Mouse (Mus musculus) gastrocnemius, adult 2 months (tissue): Measurements from ENCODE around the gene Fancl. TPM values are rescaled to one million over a fixed set of nuclear protein-coding genes. Genes with fewer than 3 reads are reported as not detected.

Experiments used
- DNase-seq: peaks from one replicate; pipeline ENCODE4 v3.0.0; 2022
- H3K27ac ChIP-seq: fragments of 200-600 bp; 2 replicates; pipeline ENCODE4 v1.8.1; 2022; ENCODE audit warnings: mild to moderate bottlenecking
- H3K4me3 ChIP-seq: fragments of 200-600 bp; 2 replicates; pipeline ENCODE4 v1.8.1; 2022; ENCODE audit warnings: mild to moderate bottlenecking, moderate library complexity
- CTCF ChIP-seq: fragments of 200-600 bp; IDR thresholded peaks from 2 replicates; pipeline ENCODE4 v1.8.1; 2022; ENCODE audit warnings: antibody characterized with exemption, mild to moderate bottlenecking, moderate library complexity
- intact Hi-C: fragments of 180-260 bp; cut with DNase I; formaldehyde crosslinking; loops from one replicate; pipeline ENCODE4 v1.15.1; 2025
- total RNA-seq, 2 experiments: library from RNA; stranded (reverse); gene quantifications; 2 replicates each; pipeline ENCODE4 v1.2.3; 2021

The Fancl gene
- total RNA-seq, 2 experiments from 2014 or later, result 3.2 to 4.6 TPM

DNA sequence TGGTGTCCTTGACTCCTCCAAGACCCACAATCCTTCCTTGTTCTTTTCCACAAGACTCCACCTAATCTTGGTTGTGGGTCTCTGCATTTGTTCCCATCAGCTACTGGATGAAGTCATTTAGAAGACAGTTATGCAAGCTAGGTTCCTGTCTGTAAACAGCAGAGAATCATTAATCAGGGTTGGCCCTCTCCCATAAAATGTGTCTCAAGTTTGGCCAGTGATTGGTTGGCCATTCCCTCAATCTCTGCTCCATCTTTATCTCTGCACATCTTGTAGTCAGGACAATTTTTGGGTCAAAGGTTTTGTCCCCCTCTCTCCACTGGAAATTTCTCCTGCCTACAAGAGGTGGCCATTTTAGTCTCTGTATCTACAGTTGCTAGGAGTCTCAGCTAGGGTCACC lies 58.4 kb downstream of the Fancl start:
- intact Hi-C loops, result no loop called here
- H3K27ac ChIP-seq, result no peak overlapping the region

DNA sequence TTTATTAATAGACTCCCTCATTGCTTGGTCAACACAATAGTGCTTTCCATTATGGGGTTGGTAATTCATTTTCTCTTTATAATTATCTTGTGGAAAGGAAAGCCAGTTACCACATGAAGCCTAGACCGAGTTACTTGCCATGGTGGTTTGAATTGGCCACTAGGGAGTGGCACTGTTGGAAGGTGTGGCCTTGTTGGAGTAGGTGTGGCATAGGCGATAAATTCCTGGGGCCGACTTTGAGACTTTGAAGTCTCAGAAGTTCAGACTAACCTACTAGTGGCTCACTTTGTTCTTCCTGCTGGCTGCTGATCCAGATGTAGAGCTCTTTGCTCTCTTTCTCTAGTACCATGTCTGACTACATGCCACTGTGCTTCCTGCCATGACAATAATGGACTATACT lies 63.9 kb downstream of the Fancl start:
- DNase-seq, result no peak
- no peak overlapping the region for H3K27ac ChIP-seq
- intact Hi-C loops, result no loop called here
- no peak overlapping the region for H3K4me3 ChIP-seq
- no peak for TF ChIP-seq CTCF

More for the DNA sequence above, 58.4 kb downstream of the Fancl start:
- DNase-seq, result no peak
- H3K4me3 ChIP-seq, result no peak overlapping the region
- TF ChIP-seq CTCF, result no peak

DNA sequence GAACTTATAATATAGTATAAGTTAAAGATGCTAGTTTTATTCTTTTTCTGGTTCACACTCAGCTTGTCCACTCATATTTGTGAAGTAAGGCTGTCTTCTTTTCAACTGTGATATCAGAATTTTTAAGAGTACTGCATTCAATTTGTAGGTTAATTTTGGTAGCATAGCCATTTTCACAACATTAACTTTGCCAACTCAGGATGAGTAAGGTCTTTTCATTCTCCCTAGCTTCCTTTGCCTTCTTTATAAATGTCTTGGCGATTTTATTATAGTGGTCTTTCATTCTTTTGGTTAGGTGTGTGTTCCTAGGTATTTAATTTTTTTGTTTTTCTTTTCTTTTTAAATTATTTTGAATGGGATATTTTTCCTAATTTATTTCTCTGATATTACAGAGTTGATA lies 64.7 kb downstream of the Fancl start:
- Histone ChIP-seq H3K4me3 (no peak overlapping the region), H3K27ac (no peak overlapping the region)
- no peak for TF ChIP-seq CTCF
- intact Hi-C loops, result no loop called here
- no peak for DNase-seq

DNA sequence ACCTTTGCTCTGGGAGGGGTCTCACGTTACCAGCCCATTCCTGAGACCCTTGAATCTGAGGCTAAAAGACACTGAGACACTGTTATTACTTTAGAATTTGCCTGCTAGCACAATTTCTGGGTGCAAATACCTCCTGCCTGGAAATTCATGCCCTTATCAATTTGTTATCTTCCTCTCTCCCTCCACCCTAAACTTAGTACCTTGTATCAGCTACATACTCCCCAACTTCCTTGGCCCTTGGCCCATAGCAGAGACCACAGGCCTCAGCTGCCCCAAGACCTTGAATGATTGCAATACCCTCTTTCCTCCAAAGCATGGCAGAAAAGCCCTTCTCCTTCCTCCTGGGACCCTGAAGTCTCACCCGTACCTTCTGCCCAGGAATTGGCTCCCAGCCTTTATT lies 65.3 kb downstream of the Fancl start:
- TF ChIP-seq CTCF, result no peak
- intact Hi-C loops, result no loop called here
- no peak overlapping the region for H3K4me3 ChIP-seq
- no peak for DNase-seq
- H3K27ac ChIP-seq, result no peak overlapping the region

DNA sequence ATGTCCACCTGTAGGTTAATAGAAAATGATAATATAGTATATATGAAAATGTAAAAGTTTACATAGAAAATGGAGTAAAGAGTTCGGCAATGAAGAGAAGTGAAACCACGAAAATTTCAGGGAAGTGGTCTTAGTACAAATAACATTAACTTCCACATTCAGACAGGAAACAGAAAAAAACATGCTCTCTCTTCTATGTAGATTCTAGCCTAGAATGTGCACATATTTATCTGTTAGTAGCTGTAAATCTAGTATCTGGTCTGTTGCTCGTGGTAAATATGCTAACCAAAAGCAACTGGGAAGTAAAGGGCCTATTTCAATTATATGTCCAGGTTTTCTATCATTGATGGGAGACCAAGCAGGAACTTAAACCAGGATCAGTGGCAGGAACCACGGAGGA lies 66.8 kb downstream of the Fancl start:
- H3K27ac ChIP-seq, result no peak overlapping the region
- intact Hi-C loops, result no loop called here
- no peak for DNase-seq
- TF ChIP-seq CTCF, result no peak
- H3K4me3 ChIP-seq, result no peak overlapping the region

GRCm38 (mm10) chr11:26454081-26454480 lies 68.1 kb downstream of the Fancl start:
- no peak overlapping the region for H3K4me3 ChIP-seq
- no peak overlapping the region for H3K27ac ChIP-seq
- TF ChIP-seq CTCF, result no peak
- no peak for DNase-seq
- intact Hi-C loops, result no loop called here

DNA sequence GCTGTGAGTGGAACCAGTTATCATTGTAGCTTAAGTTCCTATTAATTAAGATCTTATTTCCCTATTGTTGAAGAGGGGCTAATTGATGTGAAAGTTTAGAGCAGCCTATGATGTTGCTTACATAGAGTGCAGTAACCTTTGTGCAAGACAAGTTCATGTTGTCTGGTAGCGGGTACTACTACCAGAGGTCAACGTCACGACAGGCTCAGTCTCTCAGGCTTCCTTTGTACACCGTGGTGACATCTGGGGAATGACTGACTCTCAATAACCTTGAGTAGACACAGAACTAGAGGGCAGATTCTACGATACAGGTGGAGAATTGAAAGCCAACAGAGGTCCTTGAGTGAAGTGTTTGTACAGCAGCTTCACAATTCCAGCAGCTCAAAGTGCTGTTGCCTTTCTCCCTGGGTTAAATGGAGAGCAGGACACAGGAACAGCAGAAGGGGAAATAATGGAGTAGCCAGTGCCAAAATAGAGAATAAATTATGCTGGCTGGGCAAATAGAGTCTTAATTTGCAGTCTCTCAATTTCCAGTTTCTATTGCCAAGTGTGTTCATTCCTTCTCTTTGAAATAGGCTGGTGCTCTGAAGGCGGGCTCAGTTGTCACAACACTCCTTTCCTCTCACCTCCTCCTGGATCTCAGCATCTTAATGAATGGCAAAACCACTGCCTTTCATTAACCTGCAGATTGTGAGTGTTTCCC lies 91.3 kb downstream of the Fancl start:
- intact Hi-C loops, result no loop called here
- no peak for DNase-seq
- Histone ChIP-seq H3K4me3 (no peak overlapping the region), H3K27ac (no peak overlapping the region)
- TF ChIP-seq CTCF, result no peak

DNA sequence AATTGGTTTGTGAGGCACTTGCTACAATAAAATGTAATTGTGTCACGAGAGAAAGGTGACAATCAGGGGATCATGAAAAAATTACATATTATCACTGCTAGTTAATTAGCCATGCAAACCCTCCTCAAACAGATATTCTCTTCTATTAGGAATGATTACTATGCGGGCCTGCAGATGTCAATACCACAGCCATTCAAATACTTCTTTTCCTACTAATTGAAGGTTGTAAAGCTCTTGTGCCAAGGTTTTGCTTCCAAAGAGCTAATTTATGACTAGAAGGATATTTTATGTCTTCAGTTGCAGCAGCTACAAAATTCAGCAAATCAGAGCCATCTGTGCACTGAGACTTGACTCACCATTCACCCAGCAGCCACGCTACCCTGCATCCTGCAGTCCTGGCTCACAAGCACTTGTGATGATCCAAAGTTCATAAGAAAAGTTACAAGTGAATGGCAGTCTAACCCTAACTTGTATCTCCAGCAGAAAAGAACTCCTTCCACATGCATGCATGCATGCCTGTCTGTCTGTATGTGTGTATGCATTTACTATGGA lies 95.8 kb downstream of the Fancl start:
- no peak for TF ChIP-seq CTCF
- Histone ChIP-seq H3K27ac (no peak overlapping the region), H3K4me3 (no peak overlapping the region)
- intact Hi-C loops, result no loop called here
- DNase-seq, result no peak

GRCm38 (mm10) chr11:26489761-26490466 lies 104.0 kb downstream of the Fancl start:
- DNase-seq, result peak; percentile 36
- H3K27ac ChIP-seq, result peak overlapping the region; percentile 1; the same call in 1 of the 2 replicates
- TF ChIP-seq CTCF, result peak; percentile 40
- no peak overlapping the region for H3K4me3 ChIP-seq
- intact Hi-C loops, result no loop called here

GRCm38 (mm10) chr11:26495951-26496350 lies 110.0 kb downstream of the Fancl start:
- Histone ChIP-seq H3K4me3 (no peak overlapping the region), H3K27ac (no peak overlapping the region)
- no peak for TF ChIP-seq CTCF
- no peak for DNase-seq
- intact Hi-C loops, result no loop called here

GRCm38 (mm10) chr11:26513683-26514082 lies 127.7 kb downstream of the Fancl start:
- no peak for TF ChIP-seq CTCF
- intact Hi-C loops, result no loop called here
- no peak overlapping the region for H3K4me3 ChIP-seq
- no peak for DNase-seq
- no peak overlapping the region for H3K27ac ChIP-seq

DNA sequence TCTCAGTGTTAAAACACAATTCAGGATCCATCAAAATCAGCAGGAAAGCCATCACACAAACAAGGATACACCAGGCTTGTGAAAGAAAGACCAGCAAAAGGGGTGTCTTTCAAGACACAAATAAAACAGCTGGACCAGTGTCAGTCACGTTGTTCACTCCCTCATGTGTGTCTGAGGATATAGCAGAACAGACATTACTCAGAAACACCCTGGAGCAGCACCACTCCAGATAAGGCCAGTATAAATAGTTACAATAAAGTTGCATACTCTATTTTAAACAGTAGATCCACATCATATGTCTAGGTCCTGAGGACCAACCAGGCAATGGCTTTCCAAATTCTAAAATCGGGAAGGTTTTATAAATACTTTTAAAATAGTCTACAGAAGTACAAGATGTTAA lies 130.2 kb downstream of the Fancl start:
- H3K4me3 ChIP-seq, result no peak overlapping the region
- DNase-seq, result no peak
- H3K27ac ChIP-seq, result no peak overlapping the region
- no peak for TF ChIP-seq CTCF
- intact Hi-C loops, result no loop called here

GRCm38 (mm10) chr11:26518991-26519390 lies 133.1 kb downstream of the Fancl start:
- no peak overlapping the region for H3K4me3 ChIP-seq
- no peak overlapping the region for H3K27ac ChIP-seq
- TF ChIP-seq CTCF, result no peak
- intact Hi-C loops, result no loop called here
- no peak for DNase-seq

Other genes starting within 250 kb of the Fancl start
- not detected for gene 5730522E02Rik, start 175.4 kb upstream of the Fancl start, total RNA-seq
- not detected for gene Gm6899, start 207.1 kb downstream of the Fancl start, total RNA-seq
- 1 to 10 TPM; 7.4 to 7.5 TPM for gene Vrk2, start 207.9 kb downstream of the Fancl start, total RNA-seq